Mouse (Mus musculus): ENCODE data around the gene Rpusd2.
A peak's percentile ranks its signal among the peaks of the same experiment; 100 is the strongest.

Rpusd2 gene

DNA sequence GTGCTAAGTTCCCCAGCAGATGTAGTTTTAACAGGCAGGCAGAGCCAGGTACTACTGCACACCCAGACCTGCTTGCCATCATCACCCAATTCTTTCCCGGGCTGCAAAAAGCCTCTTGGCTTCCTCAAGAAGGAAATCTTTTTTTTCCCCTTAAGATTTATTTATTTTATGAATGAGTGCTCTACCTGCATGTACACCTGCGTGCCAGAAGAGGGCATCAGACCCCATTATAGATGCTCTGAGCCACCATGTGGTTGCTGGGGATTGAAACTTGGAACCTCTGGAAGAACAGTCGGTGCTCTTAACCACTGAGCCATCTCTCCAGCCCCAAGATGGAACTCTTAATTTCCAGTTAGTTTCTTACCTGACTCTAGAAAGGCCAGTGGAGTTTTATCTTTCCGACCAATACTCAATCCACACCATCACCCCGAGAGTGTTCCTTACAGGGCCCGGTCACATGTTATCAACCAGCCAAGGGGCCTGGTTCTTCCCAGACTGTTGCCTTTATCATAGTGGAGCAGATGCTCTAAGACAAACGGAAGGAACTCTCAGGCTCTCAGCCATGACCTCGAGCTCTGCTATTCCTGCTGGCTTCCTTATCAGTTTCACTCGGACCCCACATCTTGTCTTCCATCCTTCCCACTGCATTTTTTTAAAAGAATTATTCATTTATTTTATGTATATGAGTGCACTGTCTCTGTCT is 9.9 kb upstream of the Rpusd2 start:
- Histone ChIP-seq H3K4me1 (replicated peaks; ENCODE audit: low read depth, low read length) (peaks cover 11% of the 10 kb centered on the region), H3K9me3 (ENCODE audit: low read length) (no peaks in the 10 kb centered on the region), H3K36me3 (ENCODE audit: insufficient read depth, low read length) (peaks cover 35% of the 10 kb centered on the region), H3K27me3 (ENCODE audit: insufficient read depth, low read length) (no peaks in the 10 kb centered on the region), H3K4me3 (replicated peaks; ENCODE audit: low read length) (no peak overlapping the region)
- TF ChIP-seq POU5F1 (IDR thresholded peaks at IDR 0.05; ENCODE audit: borderline replicate concordance, low read length) (no peak), CTCF (conservative IDR thresholded peaks at IDR 0.05; ENCODE audit: low read length) (peak; percentile 11; the same call in 1 of the 2 replicates), NANOG (IDR thresholded peaks at IDR 0.05; ENCODE audit: borderline replicate concordance, low read length) (no peak)

DNA sequence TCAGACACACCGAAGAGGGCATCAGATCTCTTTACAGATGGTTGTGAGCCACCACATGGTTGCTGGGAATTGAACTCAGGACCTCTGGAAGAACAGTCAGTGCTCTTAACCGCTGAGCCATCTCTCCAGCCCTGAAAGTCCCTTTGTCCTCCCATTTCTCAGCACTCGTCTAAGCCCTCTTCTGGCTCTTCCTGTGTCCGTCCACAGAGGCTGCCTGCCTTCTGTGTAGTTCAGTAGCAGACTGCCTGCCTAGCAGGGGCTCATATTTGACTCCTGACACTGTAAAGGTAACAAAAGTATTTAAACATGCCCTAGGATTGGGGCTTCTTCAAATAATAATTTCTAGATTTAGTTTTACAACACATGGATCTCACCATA is 9.4 kb upstream of the Rpusd2 start:
- Histone ChIP-seq H3K36me3 (ENCODE audit: insufficient read depth, low read length) (peaks cover 35% of the 10 kb centered on the region), H3K27me3 (ENCODE audit: insufficient read depth, low read length) (no peaks in the 10 kb centered on the region), H3K4me3 (replicated peaks; ENCODE audit: low read length) (no peak overlapping the region), H3K9me3 (ENCODE audit: low read length) (no peaks in the 10 kb centered on the region), H3K4me1 (replicated peaks; ENCODE audit: low read depth, low read length) (peaks cover 11% of the 10 kb centered on the region)
- TF ChIP-seq CTCF (conservative IDR thresholded peaks at IDR 0.05; ENCODE audit: low read length) (no peak), NANOG (IDR thresholded peaks at IDR 0.05; ENCODE audit: borderline replicate concordance, low read length) (no peak), POU5F1 (IDR thresholded peaks at IDR 0.05; ENCODE audit: borderline replicate concordance, low read length) (no peak)

DNA sequence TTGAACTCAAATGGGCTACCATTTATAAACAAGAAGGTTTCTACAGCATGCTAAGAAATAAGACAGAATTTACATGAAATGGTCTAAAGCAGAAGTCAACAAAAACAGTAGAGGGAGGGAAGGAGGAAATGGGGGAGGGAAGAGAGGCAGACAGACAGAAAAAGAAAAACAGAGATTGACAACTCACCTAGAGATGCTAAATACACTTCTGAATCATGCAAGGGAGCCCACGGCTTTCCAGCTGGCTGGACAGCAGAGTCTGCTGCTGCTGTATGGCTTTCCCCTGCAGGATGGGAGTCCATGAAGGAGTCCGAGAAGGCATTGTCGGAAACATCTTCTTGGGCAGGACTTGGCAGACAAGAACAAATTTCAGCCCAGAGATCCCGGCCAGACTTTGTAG is 7.6 kb upstream of the Rpusd2 start:
- Histone ChIP-seq H3K4me1 (replicated peaks; ENCODE audit: low read depth, low read length) (peaks cover 11% of the 10 kb centered on the region), H3K27me3 (ENCODE audit: insufficient read depth, low read length) (peaks cover 7% of the 10 kb centered on the region), H3K36me3 (ENCODE audit: insufficient read depth, low read length) (peaks cover 25% of the 10 kb centered on the region), H3K9me3 (ENCODE audit: low read length) (no peaks in the 10 kb centered on the region), H3K4me3 (replicated peaks; ENCODE audit: low read length) (no peak overlapping the region)
- TF ChIP-seq POU5F1 (IDR thresholded peaks at IDR 0.05; ENCODE audit: borderline replicate concordance, low read length), result no peak
- TF ChIP-seq CTCF (conservative IDR thresholded peaks at IDR 0.05; ENCODE audit: low read length), result no peak
- TF ChIP-seq NANOG (IDR thresholded peaks at IDR 0.05; ENCODE audit: borderline replicate concordance, low read length), result no peak

DNA sequence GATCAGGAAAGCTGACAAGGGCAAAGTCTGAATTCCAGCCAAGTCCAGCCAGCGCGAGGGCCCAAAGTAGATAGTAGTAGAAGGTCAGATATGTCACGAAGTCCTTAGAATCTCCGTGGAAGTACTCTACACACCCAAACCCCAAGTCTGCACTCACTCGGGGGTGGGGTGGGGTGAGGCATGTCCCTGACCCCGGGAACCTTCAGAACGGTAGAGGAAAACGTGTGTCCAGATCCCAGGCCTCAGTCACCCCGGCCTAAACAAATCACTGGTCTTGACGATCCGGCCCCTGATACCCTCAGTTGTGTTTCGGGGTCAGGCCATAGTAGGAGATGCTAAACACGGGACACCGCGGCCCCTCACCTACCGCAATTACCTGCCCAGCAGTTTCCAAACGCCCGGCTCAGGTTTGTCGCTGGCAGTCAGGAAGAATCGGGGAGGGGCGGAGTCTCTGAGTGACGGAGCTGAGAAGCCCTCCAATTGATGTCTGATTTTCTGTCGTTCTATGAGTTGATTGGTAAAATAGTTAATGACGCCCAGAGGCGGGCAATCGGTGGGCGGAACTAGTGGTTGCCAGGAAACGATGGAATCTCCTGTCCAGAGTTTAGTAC is 5.5 kb upstream of the Rpusd2 start, which contains the start of gene Ccdc32:
Gene Ccdc32, minus strand, starts transcription at position 453 of the 611 bp plus-strand sequence.
- TF ChIP-seq POU5F1 (IDR thresholded peaks at IDR 0.05; ENCODE audit: borderline replicate concordance, low read length) (no peak), NANOG (IDR thresholded peaks at IDR 0.05; ENCODE audit: borderline replicate concordance, low read length) (no peak), CTCF (conservative IDR thresholded peaks at IDR 0.05; ENCODE audit: low read length) (no peak)
- Histone ChIP-seq H3K36me3 (ENCODE audit: insufficient read depth, low read length) (peaks cover 24% of the 10 kb centered on the region), H3K9me3 (ENCODE audit: low read length) (no peaks in the 10 kb centered on the region)

DNA sequence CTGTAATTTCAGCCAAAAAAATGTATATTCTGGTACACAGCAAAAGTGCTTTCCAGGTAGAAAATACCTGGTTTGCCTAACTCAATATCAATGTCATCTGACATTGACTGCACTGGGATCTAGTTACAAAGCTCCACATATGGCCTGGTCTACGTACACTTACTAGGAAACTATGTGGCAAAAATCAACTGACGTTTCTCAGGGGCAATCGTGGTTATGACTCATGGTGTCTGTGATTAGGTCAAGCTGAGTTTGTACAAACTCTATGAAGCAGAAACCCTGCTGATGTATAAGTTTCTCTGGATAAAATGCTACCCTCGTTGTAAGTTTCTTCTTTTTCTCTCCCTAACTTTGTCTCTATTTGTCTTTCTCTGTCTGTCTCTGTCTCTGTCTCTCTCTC is 2.4 kb upstream of the Rpusd2 start:
- peaks cover 7% of the 10 kb centered on the region for H3K27me3 ChIP-seq (ENCODE audit: insufficient read depth, low read length)
- no peak for TF ChIP-seq POU5F1 (IDR thresholded peaks at IDR 0.05; ENCODE audit: borderline replicate concordance, low read length)
- TF ChIP-seq NANOG (IDR thresholded peaks at IDR 0.05; ENCODE audit: borderline replicate concordance, low read length), result no peak
- TF ChIP-seq CTCF (conservative IDR thresholded peaks at IDR 0.05; ENCODE audit: low read length), result no peak
- no peaks in the 10 kb centered on the region for H3K9me3 ChIP-seq (ENCODE audit: low read length)
- H3K4me3 ChIP-seq (replicated peaks; ENCODE audit: low read length), result no peak overlapping the region
- H3K36me3 ChIP-seq (ENCODE audit: insufficient read depth, low read length), result peaks cover 9% of the 10 kb centered on the region
- H3K4me1 ChIP-seq (replicated peaks; ENCODE audit: low read depth, low read length), result peaks cover 33% of the 10 kb centered on the region

More for the DNA sequence above, 5.5 kb upstream of the Rpusd2 start, which contains the start of gene Ccdc32:
- peak within 1 kb of the TSS; percentile 85 for H3K4me3 ChIP-seq (replicated peaks; ENCODE audit: low read length)
- H3K4me1 ChIP-seq (replicated peaks; ENCODE audit: low read depth, low read length), result peaks cover 11% of the 10 kb centered on the region
- peaks cover 7% of the 10 kb centered on the region for H3K27me3 ChIP-seq (ENCODE audit: insufficient read depth, low read length)

DNA sequence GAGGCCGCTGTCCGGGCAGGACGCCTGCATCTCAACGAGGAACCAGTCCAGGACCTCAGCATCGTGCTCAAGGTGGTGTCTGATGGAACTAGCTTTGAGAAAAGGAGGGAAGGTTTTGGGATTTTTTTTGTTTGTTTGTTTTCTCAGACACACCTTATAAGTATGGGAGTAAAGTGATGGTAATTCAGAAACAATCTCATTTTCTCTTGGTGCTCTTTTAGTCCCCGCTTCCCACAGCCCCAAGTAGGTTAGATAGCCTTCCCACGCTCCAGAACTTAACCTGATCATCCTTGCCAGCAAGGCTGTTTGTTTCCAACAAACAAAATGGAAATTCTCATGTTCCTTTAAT is 781 bp downstream of the Rpusd2 start:
- H3K4me1 ChIP-seq (replicated peaks; ENCODE audit: low read depth, low read length), result peaks cover 36% of the 10 kb centered on the region
- H3K4me3 ChIP-seq (replicated peaks; ENCODE audit: low read length), result peak overlapping the region; percentile 98
- TF ChIP-seq POU5F1 (IDR thresholded peaks at IDR 0.05; ENCODE audit: borderline replicate concordance, low read length) (no peak), CTCF (conservative IDR thresholded peaks at IDR 0.05; ENCODE audit: low read length) (no peak), NANOG (IDR thresholded peaks at IDR 0.05; ENCODE audit: borderline replicate concordance, low read length) (no peak)
- peaks cover 38% of the 10 kb centered on the region for H3K36me3 ChIP-seq (ENCODE audit: insufficient read depth, low read length)
- H3K27me3 ChIP-seq (ENCODE audit: insufficient read depth, low read length), result peaks cover 7% of the 10 kb centered on the region
- no peaks in the 10 kb centered on the region for H3K9me3 ChIP-seq (ENCODE audit: low read length)

DNA sequence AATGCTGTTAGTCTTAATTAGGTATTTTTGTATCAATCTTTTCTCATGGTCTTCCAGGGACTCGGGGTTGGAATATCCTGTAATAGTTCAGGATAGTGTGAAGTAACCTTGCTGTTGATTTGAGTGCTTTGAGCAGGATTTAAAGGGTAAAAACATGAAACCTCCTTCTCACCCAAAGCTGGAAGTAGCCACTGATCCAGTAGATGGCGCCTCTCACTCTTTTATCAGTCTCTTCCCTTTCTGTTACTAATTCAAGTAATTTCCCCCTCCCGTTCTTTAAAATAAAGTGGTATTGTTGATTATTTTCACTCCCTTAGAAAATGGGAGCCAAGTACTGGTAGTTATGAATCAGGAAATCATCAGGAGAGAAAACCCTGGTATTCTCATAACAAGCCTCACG is 6.3 kb downstream of the Rpusd2 start:
- TF ChIP-seq CTCF (conservative IDR thresholded peaks at IDR 0.05; ENCODE audit: low read length) (peak; percentile 34), NANOG (IDR thresholded peaks at IDR 0.05; ENCODE audit: borderline replicate concordance, low read length) (no peak)
- peaks cover 46% of the 10 kb centered on the region for H3K4me1 ChIP-seq (replicated peaks; ENCODE audit: low read depth, low read length)
- H3K27me3 ChIP-seq (ENCODE audit: insufficient read depth, low read length), result no peaks in the 10 kb centered on the region
- H3K4me3 ChIP-seq (replicated peaks; ENCODE audit: low read length), result no peak overlapping the region
- H3K9me3 ChIP-seq (ENCODE audit: low read length), result no peaks in the 10 kb centered on the region
- H3K36me3 ChIP-seq (ENCODE audit: insufficient read depth, low read length), result peaks cover 59% of the 10 kb centered on the region

DNA sequence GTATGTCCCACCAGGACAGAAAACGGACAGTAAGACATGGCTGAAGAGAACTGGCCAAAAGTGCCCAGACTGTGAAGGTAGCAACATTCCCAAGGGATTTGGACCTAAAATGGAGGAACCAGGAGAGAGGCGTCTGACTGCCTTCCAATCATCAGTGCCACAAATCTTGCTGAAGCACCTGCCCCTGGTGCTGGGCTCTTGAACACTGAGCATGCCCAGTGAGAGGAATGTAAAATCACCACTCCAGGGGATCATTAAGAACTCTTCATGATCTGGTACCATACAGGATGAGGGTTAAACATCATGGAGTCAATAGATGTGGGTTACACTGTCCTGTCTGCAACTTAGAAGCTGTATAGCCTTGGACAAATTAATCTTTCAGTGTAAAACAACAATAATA is 10.6 kb downstream of the Rpusd2 start:
- TF ChIP-seq NANOG (IDR thresholded peaks at IDR 0.05; ENCODE audit: borderline replicate concordance, low read length) (no peak), POU5F1 (IDR thresholded peaks at IDR 0.05; ENCODE audit: borderline replicate concordance, low read length) (no peak), CTCF (conservative IDR thresholded peaks at IDR 0.05; ENCODE audit: low read length) (no peak)

More for the DNA sequence above, 10.6 kb downstream of the Rpusd2 start:
- H3K27me3 ChIP-seq (ENCODE audit: insufficient read depth, low read length), result no peaks in the 10 kb centered on the region
- no peak overlapping the region for H3K4me3 ChIP-seq (replicated peaks; ENCODE audit: low read length)
- H3K36me3 ChIP-seq (ENCODE audit: insufficient read depth, low read length), result peaks cover 22% of the 10 kb centered on the region
- no peaks in the 10 kb centered on the region for H3K9me3 ChIP-seq (ENCODE audit: low read length)
- peaks cover 42% of the 10 kb centered on the region for H3K4me1 ChIP-seq (replicated peaks; ENCODE audit: low read depth, low read length)
